Mouse (Mus musculus) adrenal gland, postnatal 0 days (tissue): ENCODE measurements around the gene Polr1c. TPM values are rescaled to one million over a fixed set of nuclear protein-coding genes. Genes with fewer than 3 reads are reported as not detected.

Experiments used
- microRNA-seq: library from miRNA; unstranded; fragments of <30 nt; microRNA quantifications from one replicate; pipeline ENCODE4, GENCODE M21; 2016; ENCODE audit warnings: borderline replicate concordance; ENCODE audit not compliant: insufficient number of aligned reads
- polyA plus RNA-seq: library from polyadenylated mRNA; unstranded; fragments of >200 nt; fragmentation: Nextera tagmentation; extraction: Ambion mirVana; gene quantifications from 2 replicates; pipeline ENCODE4 v1.2.1, GENCODE M21; 2015

Gene Polr1c
- polyA plus RNA-seq: 79.4 and 112 TPM in 2 replicates

DNA sequence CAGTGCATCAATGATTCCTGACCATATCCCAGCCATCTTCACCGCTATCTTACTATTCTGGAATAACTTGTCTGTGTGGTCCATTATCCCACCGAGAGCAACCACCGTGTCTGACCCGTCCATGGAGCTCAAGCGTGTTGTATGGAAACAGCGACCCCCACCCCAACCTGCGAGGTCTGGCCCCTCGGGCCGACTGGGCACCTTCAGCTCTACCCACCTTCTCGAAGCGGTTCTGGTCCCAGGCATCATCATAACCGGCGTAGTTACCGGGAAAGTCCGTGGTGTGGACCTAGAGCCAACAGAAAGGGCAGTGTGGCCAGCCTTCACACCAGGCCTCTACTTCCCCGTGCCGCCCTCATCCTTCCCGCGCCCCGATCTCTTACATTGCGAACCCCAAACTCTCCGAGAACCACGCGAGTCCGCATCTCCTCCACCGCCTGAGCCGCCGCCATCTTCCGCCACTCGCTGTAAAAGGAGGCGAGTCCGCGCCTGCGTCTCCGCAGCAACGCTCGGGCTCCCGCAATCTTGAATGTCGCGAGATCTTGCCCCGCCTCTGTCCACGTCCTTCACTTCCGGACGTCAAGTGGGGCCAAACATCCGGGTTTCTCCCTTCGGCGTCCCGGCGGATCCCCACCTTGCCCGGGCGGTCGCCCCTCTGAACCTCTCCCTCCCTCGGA is at the start of gene Polr1c, which contains the start of gene Yipf3:
Polr1c (minus strand) TSS at position 543 of the 677 bp plus-strand sequence.
Yipf3 (plus strand) TSS at position 569 of the 677 bp plus-strand sequence.

GRCm38 (mm10) chr17:46282483-46283123 is 34.7 kb upstream of the Polr1c start, which contains the start of gene Tjap1:
TSS of gene Tjap1 (minus strand) at chr17:46283026.

GRCm38 (mm10) chr17:46253452-46254084 is 5.7 kb upstream of the Polr1c start, which contains the start of gene Lrrc73:
TSS of gene Lrrc73 (plus strand) at chr17:46253531.

DNA sequence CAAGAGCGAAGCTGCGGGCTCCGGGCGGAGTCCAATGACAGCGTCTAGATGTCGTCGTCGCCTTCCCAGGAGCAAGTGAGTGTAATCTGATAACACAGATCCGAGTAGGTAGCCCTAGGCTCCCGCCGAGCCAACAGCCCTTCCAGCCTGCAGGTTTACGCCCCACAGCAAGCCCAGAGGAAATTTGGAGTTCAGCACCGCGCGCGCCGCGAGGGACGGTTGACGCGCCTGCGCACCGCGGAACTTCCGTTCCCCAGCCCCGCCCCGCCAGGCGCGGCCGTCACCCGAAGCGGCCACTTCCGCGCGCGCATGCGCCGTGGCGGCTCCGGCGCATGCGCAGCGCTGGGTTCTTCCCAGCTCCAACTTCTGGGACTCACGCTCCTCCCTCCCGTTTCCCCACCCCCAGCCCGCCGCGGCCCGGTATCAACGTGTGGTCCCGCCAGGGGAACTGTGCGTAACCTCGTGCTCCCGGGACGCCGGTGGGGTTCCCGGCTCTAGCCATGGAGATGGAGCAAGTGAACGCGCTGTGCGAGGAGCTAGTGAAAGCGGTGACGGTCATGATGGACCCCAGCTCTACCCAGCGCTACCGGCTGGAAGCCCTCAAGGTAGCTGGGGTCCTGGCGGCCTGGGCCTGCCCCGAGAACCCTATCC is 45.3 kb downstream of the Polr1c start, which contains the start of the genes Polh and Xpo5:
Polh (minus strand) TSS at position 225 of the 651 bp plus-strand sequence.
Xpo5 (plus strand) TSS at position 362 of the 651 bp plus-strand sequence.

Small RNA genes lying within 50 kb of the gene (microRNA-seq; reads per million reads assigned to microRNA genes)
- not detected for gene Mir693

Other genes starting within 250 kb of the Polr1c start
- 2.6 and 6.2 TPM in 2 replicates for gene Vegfa, start 215.7 kb downstream of the Polr1c start, polyA plus RNA-seq
- gene Mrps18a, start 137.1 kb downstream of the Polr1c start, polyA plus RNA-seq: 133 and 158 TPM in 2 replicates
- 24.7 and 33.6 TPM in 2 replicates for gene Rsph9, start 103.8 kb downstream of the Polr1c start, polyA plus RNA-seq
- 22.5 and 27.2 TPM in 2 replicates for gene Mad2l1bp, start 94.5 kb downstream of the Polr1c start, polyA plus RNA-seq
- 15.1 and 23.4 TPM in 2 replicates for gene Gtpbp2, start 87.0 kb downstream of the Polr1c start, polyA plus RNA-seq
- 12.1 and 18.7 TPM in 2 replicates for gene Polh, start 45.4 kb downstream of the Polr1c start, polyA plus RNA-seq
- 16.4 and 37.0 TPM in 2 replicates for gene Xpo5, start 45.3 kb downstream of the Polr1c start, polyA plus RNA-seq
- gene Yipf3, start within 50 bp of the Polr1c start, polyA plus RNA-seq: 94.3 and 154 TPM in 2 replicates
- gene Lrrc73, start 5.5 kb upstream of the Polr1c start, polyA plus RNA-seq: 2.7 TPM in 2 replicates
- 18.1 and 25.6 TPM in 2 replicates for gene Tjap1, start 35.0 kb upstream of the Polr1c start, polyA plus RNA-seq
- 0.22 and 0.87 TPM in 2 replicates for gene Dlk2, start 49.4 kb upstream of the Polr1c start, polyA plus RNA-seq
- gene Abcc10, start 80.3 kb upstream of the Polr1c start, polyA plus RNA-seq: 3.3 and 4.3 TPM in 2 replicates
- 5.7 and 6.8 TPM in 2 replicates for gene Zfp318, start 135.7 kb upstream of the Polr1c start, polyA plus RNA-seq
- gene Crip3, start 180.9 kb upstream of the Polr1c start, polyA plus RNA-seq: 1.6 TPM in 2 replicates
- gene Slc22a7, start 190.4 kb upstream of the Polr1c start, polyA plus RNA-seq: 0.22 TPM in 1 of 2 replicates, not detected in the other
- gene Ttbk1, start 239.6 kb upstream of the Polr1c start, polyA plus RNA-seq: 0.52 and 1.7 TPM in 2 replicates
- gene Dnph1, start 248.7 kb upstream of the Polr1c start, polyA plus RNA-seq: 9.2 and 12.5 TPM in 2 replicates